Mouse (Mus musculus): ENCODE measurements at regions not wholly inside any gene's neighbourhood (a gene's known extent, or its start where the extent isn't known, plus 50 kb on each side); places are given as distances from the start of the nearest gene placed in this dataset.

GRCm38 (mm10) chr3:79996803-79997202 lies 112.5 kb downstream of the Fam198b start:
- no peaks in the 10 kb centered on the region for H3K9me3 ChIP-seq (ENCODE audit: low read length)
- H3K27me3 ChIP-seq (replicated peaks; ENCODE audit: insufficient read depth, low read length), result no peaks in the 10 kb centered on the region
- H3K9ac ChIP-seq (replicated peaks; ENCODE audit: low read depth), result no peak overlapping the region
- no peaks in the 10 kb centered on the region for H3K36me3 ChIP-seq (ENCODE audit: insufficient read depth, low read length)
- TF ChIP-seq EP300 (IDR thresholded peaks at IDR 0.05), result no peak
- no peak for TF ChIP-seq CTCF (IDR thresholded peaks at IDR 0.05)
- H3K4me3 ChIP-seq (ENCODE audit: low read depth, low read length), result no peak overlapping the region
- H3K27ac ChIP-seq (ENCODE audit: low read length), result no peak overlapping the region
- no peaks in the 10 kb centered on the region for H3K4me1 ChIP-seq (ENCODE audit: insufficient read depth, low read depth, low read length)
- DNase-seq (ENCODE audit: low spot score) (no peak), ATAC-seq (no peak)
- 68% methylated on average over 3 of the region's 3 CpGs for WGBS
- no peak overlapping the region for H3K4me2 ChIP-seq (replicated peaks; ENCODE audit: low read depth, low read length)

- 89% methylated on average over 6 of the region's 6 CpGs for WGBS
- no peak overlapping the region for H3K9ac ChIP-seq (replicated peaks; ENCODE audit: low read depth)
Measured at GRCm38 (mm10) chr3:80002335-80002734, 118.0 kb downstream of the Fam198b start.

GRCm38 (mm10) chr3:80003300-80004090 lies 119.2 kb downstream of the Fam198b start:
- Histone ChIP-seq H3K27me3 (replicated peaks; ENCODE audit: insufficient read depth, low read length) (no peaks in the 10 kb centered on the region), H3K9ac (replicated peaks; ENCODE audit: low read depth) (no peak overlapping the region), H3K4me3 (ENCODE audit: low read depth, low read length) (no peak overlapping the region), H3K4me2 (replicated peaks; ENCODE audit: low read depth, low read length) (no peak overlapping the region), H3K36me3 (ENCODE audit: insufficient read depth, low read length) (no peaks in the 10 kb centered on the region), H3K9me3 (ENCODE audit: low read length) (no peaks in the 10 kb centered on the region), H3K27ac (ENCODE audit: low read length) (no peak overlapping the region), H3K4me1 (ENCODE audit: insufficient read depth, low read depth, low read length) (no peaks in the 10 kb centered on the region)
- WGBS, result 63% methylated on average over 5 of the region's 5 CpGs
- peak; percentile 43 for ATAC-seq
- no peak for TF ChIP-seq CTCF (IDR thresholded peaks at IDR 0.05)
- TF ChIP-seq EP300 (IDR thresholded peaks at IDR 0.05), result no peak
- DNase-seq (ENCODE audit: low spot score), result peak; percentile 44

More at GRCm38 (mm10) chr3:80002335-80002734, 118.0 kb downstream of the Fam198b start:
- DNase-seq (ENCODE audit: low spot score) (no peak), ATAC-seq (no peak)
- Histone ChIP-seq H3K4me3 (ENCODE audit: low read depth, low read length) (no peak overlapping the region), H3K27ac (ENCODE audit: low read length) (no peak overlapping the region), H3K9me3 (ENCODE audit: low read length) (no peaks in the 10 kb centered on the region), H3K4me1 (ENCODE audit: insufficient read depth, low read depth, low read length) (no peaks in the 10 kb centered on the region), H3K36me3 (ENCODE audit: insufficient read depth, low read length) (no peaks in the 10 kb centered on the region), H3K4me2 (replicated peaks; ENCODE audit: low read depth, low read length) (no peak overlapping the region), H3K27me3 (replicated peaks; ENCODE audit: insufficient read depth, low read length) (no peaks in the 10 kb centered on the region)
- TF ChIP-seq CTCF (IDR thresholded peaks at IDR 0.05) (no peak), EP300 (IDR thresholded peaks at IDR 0.05) (no peak)

DNA sequence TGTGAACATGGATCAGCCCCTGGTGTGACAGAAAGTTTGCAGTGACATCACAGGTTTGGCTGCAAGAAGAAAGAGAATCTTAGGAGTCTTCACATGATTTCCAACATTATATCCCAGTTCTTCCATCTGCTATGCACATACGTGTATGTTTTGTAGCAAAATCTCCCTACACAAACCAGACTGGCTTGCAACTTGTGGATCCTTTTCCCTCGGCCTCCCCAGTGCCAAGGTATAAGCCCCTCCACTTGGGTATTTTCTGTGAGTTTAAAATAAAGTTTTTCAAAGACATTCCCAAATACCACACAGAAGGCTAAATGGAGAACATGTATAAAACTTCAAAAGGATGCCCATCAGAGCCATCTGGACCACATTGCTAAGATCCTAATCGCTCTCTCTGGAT lies 120.2 kb downstream of the Fam198b start:
- no peak for TF ChIP-seq EP300 (IDR thresholded peaks at IDR 0.05)
- no peak for TF ChIP-seq CTCF (IDR thresholded peaks at IDR 0.05)
- DNase-seq (ENCODE audit: low spot score) (no peak), ATAC-seq (0 out of 2 replicates have a peak, but pooled peaks have one; percentile 3)

DNA sequence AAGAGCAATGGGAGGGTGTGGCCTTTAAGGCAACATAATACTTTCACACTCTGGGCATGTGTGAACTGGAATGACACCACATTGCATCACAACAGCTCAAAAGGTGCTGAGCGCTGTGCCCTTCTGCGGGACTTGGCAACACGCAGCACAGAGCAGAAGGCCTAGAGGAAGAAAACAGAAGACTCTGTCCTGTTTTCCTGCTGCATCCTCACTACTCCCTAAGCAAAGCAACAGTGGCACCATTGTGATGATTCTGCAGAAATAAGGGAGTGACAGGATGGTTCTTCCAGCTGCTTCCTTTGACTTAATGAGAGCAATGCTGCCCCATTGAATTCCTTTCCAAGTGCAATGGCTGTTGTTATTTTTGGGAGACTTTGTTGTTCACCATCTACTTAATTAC lies 120.6 kb downstream of the Fam198b start:
- 42% methylated on average over 3 of the region's 3 CpGs for WGBS
- no peaks in the 10 kb centered on the region for H3K36me3 ChIP-seq (ENCODE audit: insufficient read depth, low read length)
- no peak overlapping the region for H3K27ac ChIP-seq (ENCODE audit: low read length)
- TF ChIP-seq EP300 (IDR thresholded peaks at IDR 0.05) (peak; percentile 63), CTCF (IDR thresholded peaks at IDR 0.05) (no peak)
- no peaks in the 10 kb centered on the region for H3K9me3 ChIP-seq (ENCODE audit: low read length)
- peak; percentile 75 for DNase-seq (ENCODE audit: low spot score)
- H3K9ac ChIP-seq (replicated peaks; ENCODE audit: low read depth), result no peak overlapping the region
- no peaks in the 10 kb centered on the region for H3K4me1 ChIP-seq (ENCODE audit: insufficient read depth, low read depth, low read length)
- H3K4me2 ChIP-seq (replicated peaks; ENCODE audit: low read depth, low read length), result no peak overlapping the region
- no peaks in the 10 kb centered on the region for H3K27me3 ChIP-seq (replicated peaks; ENCODE audit: insufficient read depth, low read length)
- H3K4me3 ChIP-seq (ENCODE audit: low read depth, low read length), result no peak overlapping the region
- ATAC-seq, result peak; percentile 83

More for the DNA sequence above, 120.2 kb downstream of the Fam198b start:
- Histone ChIP-seq H3K9ac (replicated peaks; ENCODE audit: low read depth) (no peak overlapping the region), H3K4me1 (ENCODE audit: insufficient read depth, low read depth, low read length) (no peaks in the 10 kb centered on the region), H3K4me2 (replicated peaks; ENCODE audit: low read depth, low read length) (no peak overlapping the region), H3K27ac (ENCODE audit: low read length) (no peak overlapping the region), H3K9me3 (ENCODE audit: low read length) (no peaks in the 10 kb centered on the region), H3K27me3 (replicated peaks; ENCODE audit: insufficient read depth, low read length) (no peaks in the 10 kb centered on the region), H3K36me3 (ENCODE audit: insufficient read depth, low read length) (no peaks in the 10 kb centered on the region), H3K4me3 (ENCODE audit: low read depth, low read length) (no peak overlapping the region)
- WGBS, result 80% methylated on average over 3 of the region's 3 CpGs

DNA sequence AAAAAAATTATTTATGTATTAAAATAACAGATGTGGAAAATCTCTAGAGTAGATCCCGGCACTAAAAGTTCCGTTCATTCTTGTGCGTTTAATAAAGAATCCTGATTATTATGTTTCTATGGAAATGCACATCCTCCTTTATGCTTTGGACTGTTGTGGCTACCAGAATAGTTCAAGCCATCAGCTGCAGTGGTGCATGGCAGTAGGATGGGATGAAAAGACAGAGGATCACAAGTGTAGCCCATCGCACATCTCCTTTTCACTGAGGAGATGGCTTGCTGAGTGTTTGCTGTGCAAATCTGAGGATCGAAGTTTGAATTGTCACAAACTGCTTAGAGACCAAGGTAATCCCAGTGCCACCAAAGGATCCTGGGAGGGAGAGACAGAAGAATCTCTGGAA lies 121.0 kb downstream of the Fam198b start:
- TF ChIP-seq CTCF (IDR thresholded peaks at IDR 0.05) (no peak), EP300 (IDR thresholded peaks at IDR 0.05) (no peak)
- no peaks in the 10 kb centered on the region for H3K4me1 ChIP-seq (ENCODE audit: insufficient read depth, low read depth, low read length)

More for the DNA sequence above, 121.0 kb downstream of the Fam198b start:
- no peak overlapping the region for H3K27ac ChIP-seq (ENCODE audit: low read length)
- no peaks in the 10 kb centered on the region for H3K36me3 ChIP-seq (ENCODE audit: insufficient read depth, low read length)
- no peaks in the 10 kb centered on the region for H3K9me3 ChIP-seq (ENCODE audit: low read length)
- H3K4me2 ChIP-seq (replicated peaks; ENCODE audit: low read depth, low read length), result no peak overlapping the region
- DNase-seq (ENCODE audit: low spot score) (no peak), ATAC-seq (peak; percentile 43)
- H3K4me3 ChIP-seq (ENCODE audit: low read depth, low read length), result no peak overlapping the region
- 58% methylated on average over 5 of the region's 5 CpGs for WGBS
- no peak overlapping the region for H3K9ac ChIP-seq (replicated peaks; ENCODE audit: low read depth)
- H3K27me3 ChIP-seq (replicated peaks; ENCODE audit: insufficient read depth, low read length), result no peaks in the 10 kb centered on the region

Data from lung, postnatal 0 days (tissue).